Mouse (Mus musculus) MEL (cell line): ENCODE measurements around the gene Ctdnep1. TPM values are rescaled to one million over a fixed set of nuclear protein-coding genes. Genes with fewer than 3 reads are reported as not detected.
"Not testable (repeated sequence)": the region's sequence is repeated elsewhere in the genome, so short reads cannot be mapped to it uniquely, and the experiment has no call there.

ENCODE experiments used
- DNase-seq: peaks from one replicate; pipeline ENCODE4 v3.0.0; 2011; ENCODE audit warnings: low read depth, low spot score
- H3K27ac ChIP-seq: 2 replicates; pipeline ENCODE4 v1.5.1; 2012; ENCODE audit warnings: low read depth, mild to moderate bottlenecking, control low read depth, low read length, moderate library complexity; ENCODE audit not compliant: control insufficient read depth
- H3K27me3 ChIP-seq, 2 experiments: fragments of 150-350 bp in 1 of 2; sonication (generic) in 1 of 2; 2 replicates each; pipeline ENCODE4 v1.6.1; 2012; ENCODE audit warnings: low read length in 2 of 2, mild to moderate bottlenecking in 2 of 2, improper control_type of control experiment in 1 of 2, moderate library complexity in 1 of 2; ENCODE audit not compliant: insufficient read depth in 2 of 2, control insufficient read depth in 1 of 2
- H3K36me3 ChIP-seq, 2 experiments: 2 replicates each; pipeline ENCODE4 v1.6.1; 2012 to 2014; ENCODE audit warnings: low read length in 2 of 2, improper control_type of control experiment in 1 of 2, inconsistent platforms in 1 of 2, mild to moderate bottlenecking in 1 of 2; ENCODE audit not compliant: insufficient read depth in 2 of 2, control insufficient read depth in 1 of 2
- H3K4me1 ChIP-seq, 2 experiments: fragments of 150-350 bp in 1 of 2; sonication (generic) in 1 of 2; 2 replicates each; pipeline ENCODE4 v1.6.1; 2012; ENCODE audit warnings: low read length in 2 of 2, improper control_type of control experiment in 1 of 2, mild to moderate bottlenecking in 1 of 2; ENCODE audit not compliant: insufficient read depth in 2 of 2, control insufficient read depth in 1 of 2
- H3K4me3 ChIP-seq, 2 experiments: fragments of 150-350 bp in 1 of 2; sonication (generic) in 1 of 2; 2 replicates each; pipeline ENCODE4 v1.5.1; 2012; ENCODE audit warnings: low read depth in 2 of 2, low read length in 2 of 2, mild to moderate bottlenecking in 2 of 2, moderate library complexity in 2 of 2, control low read depth in 1 of 2, improper control_type of control experiment in 1 of 2; ENCODE audit not compliant: control insufficient read depth in 1 of 2, insufficient read depth in 1 of 2
- H3K79me2 ChIP-seq: 2 replicates; pipeline ENCODE4 v1.6.1; 2012; ENCODE audit warnings: mild to moderate bottlenecking, low read length, moderate library complexity; ENCODE audit not compliant: control insufficient read depth, poor library complexity, insufficient read depth
- H3K9ac ChIP-seq: 2 replicates; pipeline ENCODE4 v1.6.1; 2012; ENCODE audit warnings: low read depth, mild to moderate bottlenecking, control low read depth, low read length, moderate library complexity; ENCODE audit not compliant: control insufficient read depth, poor library complexity, severe bottlenecking
- H3K9me3 ChIP-seq: fragments of 150-350 bp; sonication (generic); replicated peaks from 2 replicates; pipeline ENCODE4 v1.6.1; 2012; ENCODE audit warnings: mild to moderate bottlenecking, low read length, improper control_type of control experiment, moderate library complexity; ENCODE audit not compliant: insufficient read depth
- CTCF ChIP-seq, 3 experiments: IDR thresholded peaks in 2 of 3; conservative IDR thresholded peaks in 1 of 3; 2 replicates each; pipeline ENCODE4 v1.5.1; 2011 to 2012; ENCODE audit warnings: low read length in 3 of 3, low read depth in 2 of 3, mild to moderate bottlenecking in 2 of 3, improper control_type of control experiment in 1 of 3, inconsistent platforms in 1 of 3, mixed read lengths in 1 of 3, moderate library complexity in 1 of 3; ENCODE audit not compliant: control insufficient read depth in 1 of 3, insufficient read depth in 1 of 3, poor library complexity in 1 of 3, severe bottlenecking in 1 of 3
- E2F4 ChIP-seq: IDR thresholded peaks from 2 replicates; pipeline ENCODE4 v1.6.1; 2011; ENCODE audit warnings: low read depth, low read length, improper control_type of control experiment, borderline replicate concordance
- ELF1 ChIP-seq: IDR thresholded peaks from 2 replicates; pipeline ENCODE4 v1.6.1; 2014; ENCODE audit warnings: low read depth, mild to moderate bottlenecking, inconsistent platforms, low read length, improper control_type of control experiment, moderate library complexity
- KAT2A ChIP-seq: conservative IDR thresholded peaks from 2 replicates; pipeline ENCODE4 v1.6.1; 2012; ENCODE audit warnings: low read depth, low read length, improper control_type of control experiment, inconsistent platforms
- MAFK ChIP-seq: IDR thresholded peaks from 2 replicates; pipeline ENCODE4 v1.6.1; 2011; ENCODE audit warnings: low read depth, mild to moderate bottlenecking, low read length, improper control_type of control experiment, borderline replicate concordance
- MAX ChIP-seq: IDR thresholded peaks from 2 replicates; pipeline ENCODE4 v1.6.1; 2011; ENCODE audit warnings: low read length, improper control_type of control experiment
- MEF2A ChIP-seq: IDR thresholded peaks from 2 replicates; pipeline ENCODE4 v1.6.1; 2014; ENCODE audit warnings: low read depth, mild to moderate bottlenecking, inconsistent platforms, low read length, improper control_type of control experiment; ENCODE audit not compliant: poor library complexity, insufficient replicate concordance, severe bottlenecking; ENCODE audit errors: extremely low read depth
- NRF1 ChIP-seq: IDR thresholded peaks from 2 replicates; pipeline ENCODE4 v1.6.1; 2014; ENCODE audit warnings: low read depth, mild to moderate bottlenecking, inconsistent platforms, low read length, improper control_type of control experiment, moderate library complexity; ENCODE audit not compliant: poor library complexity, insufficient read depth, severe bottlenecking
- POLR2AphosphoS2 ChIP-seq: IDR thresholded peaks from 2 replicates; pipeline ENCODE4 v1.6.1; 2011; ENCODE audit warnings: low read length, improper control_type of control experiment
- POLR2AphosphoS5 ChIP-seq: IDR thresholded peaks from 2 replicates; pipeline ENCODE4 v1.6.1; 2012; ENCODE audit warnings: low read depth, borderline replicate concordance, mild to moderate bottlenecking, inconsistent platforms, low read length, moderate library complexity, mixed read lengths
- RAD21 ChIP-seq: IDR thresholded peaks from 2 replicates; pipeline ENCODE4 v1.6.1; 2011; ENCODE audit warnings: mild to moderate bottlenecking, low read depth, low read length, improper control_type of control experiment
- RCOR1 ChIP-seq: IDR thresholded peaks from 2 replicates; pipeline ENCODE4 v1.6.1; 2012; ENCODE audit warnings: low read depth, mild to moderate bottlenecking, inconsistent platforms, low read length, improper control_type of control experiment
- SIN3A ChIP-seq: IDR thresholded peaks from 2 replicates; pipeline ENCODE4 v1.6.1; 2012; ENCODE audit warnings: low read length, improper control_type of control experiment, inconsistent platforms
- TAL1 ChIP-seq: IDR thresholded peaks from 2 replicates; pipeline ENCODE4 v1.6.1; 2012; ENCODE audit warnings: mild to moderate bottlenecking, inconsistent platforms, low read length, moderate library complexity, mixed read lengths
- TCF12 ChIP-seq: IDR thresholded peaks from 2 replicates; pipeline ENCODE4 v1.6.1; 2014; ENCODE audit warnings: low read depth, mild to moderate bottlenecking, inconsistent platforms, low read length, improper control_type of control experiment, moderate library complexity
- UBTF ChIP-seq: IDR thresholded peaks from 2 replicates; pipeline ENCODE4 v1.6.1; 2012; ENCODE audit warnings: low read depth, mild to moderate bottlenecking, inconsistent platforms, low read length, improper control_type of control experiment, moderate library complexity, borderline replicate concordance; ENCODE audit not compliant: insufficient read depth
- USF2 ChIP-seq, 2 experiments: IDR thresholded peaks; 2 replicates each; pipeline ENCODE4 v1.6.1; 2011 to 2012; ENCODE audit warnings: improper control_type of control experiment in 2 of 2, low read length in 2 of 2, borderline replicate concordance in 1 of 2, inconsistent platforms in 1 of 2, low read depth in 1 of 2, mild to moderate bottlenecking in 1 of 2; ENCODE audit not compliant: insufficient read depth in 1 of 2
- ZC3H11A ChIP-seq: IDR thresholded peaks from 2 replicates; pipeline ENCODE4 v1.6.1; 2012; ENCODE audit warnings: low read depth, mild to moderate bottlenecking, inconsistent platforms, low read length, improper control_type of control experiment
- ZKSCAN1 ChIP-seq: IDR thresholded peaks from 2 replicates; pipeline ENCODE4 v1.6.1; 2012; ENCODE audit warnings: low read depth, mild to moderate bottlenecking, inconsistent platforms, low read length, improper control_type of control experiment, moderate library complexity
- ZMIZ1 ChIP-seq: IDR thresholded peaks from 2 replicates; pipeline ENCODE4 v1.6.1; 2012; ENCODE audit warnings: low read depth, mild to moderate bottlenecking, inconsistent platforms, low read length, improper control_type of control experiment, moderate library complexity
- polyA plus RNA-seq, 2 experiments: library from polyadenylated mRNA; stranded (reverse) in 1 of 2; unstranded in 1 of 2; fragments of >175 nt in 1 of 2; fragments of >200 nt in 1 of 2; gene quantifications; 2 replicates each; pipeline versions ENCODE4 v1.2.1 to v1.2.4; 2012; ENCODE audit warnings: low replicate concordance in 2 of 2, low read depth in 1 of 2; ENCODE audit not compliant: insufficient read length in 2 of 2, insufficient read depth in 1 of 2, missing spikeins in 1 of 2
- total RNA-seq: library from RNA; depleted of rRNA; stranded (reverse); fragments of 300-350 nt; gene quantifications from 2 replicates; pipeline ENCODE4 v1.2.3, GENCODE M21; 2012

Ctdnep1 gene
- total and polyA plus RNA-seq, 3 experiments: 47.3 to 133 TPM; not detected in 1

DNA sequence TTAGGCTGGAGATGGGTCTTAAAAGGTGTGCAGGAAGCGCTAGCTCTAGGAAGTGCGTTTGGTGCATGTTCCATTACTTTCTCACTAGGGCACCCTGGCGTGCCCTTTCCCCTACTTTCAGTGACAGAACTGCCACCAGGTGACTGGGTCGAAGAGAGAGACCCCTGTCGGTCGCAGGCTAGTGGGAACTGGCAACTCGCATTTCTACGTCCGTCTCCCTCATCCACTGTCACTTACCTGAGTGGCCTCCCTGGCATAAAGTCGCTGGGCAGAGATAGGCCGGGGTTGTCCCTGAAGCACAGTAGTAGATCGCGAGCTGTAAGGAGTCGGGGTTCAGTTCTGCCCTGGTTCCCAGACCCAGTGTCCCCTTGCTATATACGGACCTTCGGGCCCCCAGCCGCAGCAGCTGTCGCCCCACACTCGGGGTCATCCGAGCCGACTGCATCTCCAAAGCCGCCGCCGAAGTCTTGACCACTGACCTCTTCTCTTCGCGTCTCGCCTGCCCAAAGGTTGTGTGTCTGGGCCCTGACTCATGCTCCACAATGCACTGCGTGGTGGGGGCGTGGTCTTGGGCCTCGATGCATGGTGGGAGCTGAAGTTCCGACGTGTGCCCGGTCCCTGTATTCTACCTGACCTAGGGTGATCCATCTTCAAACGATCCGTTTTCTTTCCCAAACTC is 34.1 kb downstream of the Ctdnep1 start, which contains the start of gene Acadvl (continued):
- TF ChIP-seq SIN3A (peak; percentile 83), UBTF (no peak), USF2 (IDR thresholded peaks at IDR 0.05; ENCODE audit: borderline replicate concordance in 1 of 2, insufficient read depth in 1 of 2, low read depth in 1 of 2, low read length in 2 of 2) (no peak), RCOR1 (no peak), NRF1 (peak; percentile 42; the same call in 1 of the 2 replicates), ELF1 (peak; percentile 64), ZMIZ1 (peak; percentile 82; the same call in 1 of the 2 replicates), MAFK (no peak), POLR2AphosphoS5 (no peak), KAT2A (peak; percentile 90), TAL1 (no peak), CTCF (IDR thresholded peaks at IDR 0.05 in 2 of 3, conservative IDR thresholded peaks at IDR 0.05 in 1 of 3; ENCODE audit: control insufficient read depth in 1 of 3, insufficient read depth in 1 of 3, low read depth in 2 of 3, low read length in 3 of 3, poor library complexity in 1 of 3, severe bottlenecking in 1 of 3) (peak; percentile 40 to 59 (median 50); a peak in 5 of 6 replicates)
- TF ChIP-seq, all 39 proteins: peak for 19

DNA sequence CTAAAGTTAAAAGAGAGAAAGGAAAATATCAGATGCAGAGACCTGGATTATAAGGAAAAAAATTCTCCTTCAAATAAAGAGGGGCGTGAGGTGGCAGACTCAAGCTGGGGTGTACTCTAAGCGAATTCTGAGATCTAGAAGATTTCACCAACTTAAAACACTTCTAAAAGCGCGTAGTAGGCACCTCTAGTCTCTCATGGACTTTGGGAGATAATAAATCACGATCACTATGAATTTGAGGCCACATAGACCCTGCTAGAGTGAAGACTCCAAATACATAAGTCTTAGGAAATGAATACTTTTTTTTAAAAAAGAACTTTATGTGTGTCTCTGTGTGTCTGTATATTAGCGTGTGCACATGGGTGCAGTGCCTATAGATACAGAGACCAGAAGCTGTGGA is 34.7 kb downstream of the Ctdnep1 start:
- Histone ChIP-seq H3K36me3 (peaks cover 0 to 38% of the 10 kb centered on the region in 2 experiments; a peak in 2 of 4 replicates), H3K4me1 (peaks cover 6 to 35% of the 10 kb centered on the region in 2 experiments), H3K79me2 (peaks cover 26% of the 10 kb centered on the region), H3K9me3 (no peaks in the 10 kb centered on the region), H3K9ac (peak overlapping the region; percentile 38), H3K4me3 (peak overlapping the region; percentile 82 to 86; a peak in 3 of 4 replicates), H3K27ac (no peak overlapping the region), H3K27me3 (no peaks in the 10 kb centered on the region)
- DNase-seq: peak; percentile 54
- TF ChIP-seq POLR2AphosphoS2 (no peak), ZKSCAN1 (peak; percentile 97), RCOR1 (no peak), E2F4 (no peak), RAD21 (no peak), ZC3H11A (no peak), MAX (peak; percentile 40; the same call in 1 of the 2 replicates), MEF2A (no peak), TCF12 (no peak)

DNA sequence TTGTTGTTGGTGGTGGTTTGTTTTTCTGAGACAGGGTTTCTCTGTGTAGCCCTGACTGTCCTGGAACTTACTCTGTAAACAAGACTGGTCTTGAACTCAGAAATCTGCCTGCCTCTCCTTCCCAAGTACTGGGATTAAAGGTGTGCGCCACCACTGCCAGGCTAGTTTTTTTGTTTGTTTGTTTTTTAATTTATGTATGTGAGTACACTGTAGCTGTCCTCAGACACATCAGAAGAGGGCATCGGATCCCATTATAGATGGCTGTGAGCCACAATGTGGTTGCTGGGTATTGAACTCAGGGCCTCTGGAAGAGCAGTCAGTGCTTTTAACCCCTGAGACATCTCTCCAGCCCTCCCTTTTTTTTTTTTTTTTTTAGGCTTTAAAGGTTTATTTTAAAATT is 35.2 kb downstream of the Ctdnep1 start:
- H3K27me3 ChIP-seq, H3K27ac ChIP-seq, H3K4me3 ChIP-seq, H3K9me3 ChIP-seq, DNase-seq: not testable (repeated sequence)
- peak overlapping the region; percentile 7; the same call in 1 of the 2 replicates for H3K9ac ChIP-seq
- peaks cover 26% of the 10 kb centered on the region for H3K79me2 ChIP-seq
- H3K4me1 ChIP-seq: peaks cover 6 to 35% of the 10 kb centered on the region in 2 experiments
- H3K36me3 ChIP-seq: peaks cover 0 to 40% of the 10 kb centered on the region in 2 experiments; a peak in 2 of 4 replicates
